Mouse (Mus musculus) lung, postnatal 0 days (tissue): ENCODE results near the gene Kcnq1.

Source experiments
- CTCF ChIP-seq: IDR thresholded peaks from 2 replicates; pipeline ENCODE4 v1.5.1; 2016; ENCODE audit warnings: antibody characterized with exemption, mild to moderate bottlenecking
- EP300 ChIP-seq: IDR thresholded peaks from 2 replicates; pipeline ENCODE4 v1.6.1; 2016; ENCODE audit warnings: antibody characterized with exemption, mild to moderate bottlenecking, control low read depth

GRCm38 (mm10) chr7:143139932-143140331 is 33.8 kb downstream of the Kcnq1 start:
- TF ChIP-seq CTCF, result no peak
- no peak for TF ChIP-seq EP300
